Mouse (Mus musculus) left cerebral cortex, postnatal 25 days (tissue): ENCODE results near the gene Cobl. TPM values are rescaled to one million over a fixed set of nuclear protein-coding genes. Genes with fewer than 3 reads are reported as not detected.

Experiments used
- DNase-seq, 2 experiments: peaks; one replicate each; pipeline ENCODE4 v3.0.0; 2022; ENCODE audit warnings: low spot score in 2 of 2, mixed read lengths in 1 of 2
- intact Hi-C: fragments of 180-260 bp; cut with DNase I; formaldehyde crosslinking; loops from one replicate; pipeline ENCODE4 v1.15.1; 2025
- total RNA-seq, 2 experiments: library from RNA; stranded (reverse); gene quantifications; 2 replicates each; pipeline ENCODE4 v1.2.3; 2021

The Cobl gene
- 100 to 1,000 TPM; 106 to 126 TPM for total RNA-seq

- peak; percentile 33 to 45 for DNase-seq
- intact Hi-C loops: loop anchor here (2.0 kb wide), 1 partner anchor 70 kb away; no protein-coding TSS in a partner anchor
Observed at GRCm38 (mm10) chr11:12464181-12465162, at the start of gene Cobl. Gene Cobl (minus strand): TSS chr11:12464960.

GRCm38 (mm10) chr11:12513796-12514195 lies 49.0 kb upstream of the Cobl start:
- intact Hi-C loops: no loop called here
- DNase-seq: no peak

- intact Hi-C loops: no loop called here
- DNase-seq: no peak
Observed at GRCm38 (mm10) chr11:12506371-12506890, 41.7 kb upstream of the Cobl start.

GRCm38 (mm10) chr11:12503756-12504155 lies 39.0 kb upstream of the Cobl start:
- DNase-seq: no peak
- intact Hi-C loops: no loop called here

GRCm38 (mm10) chr11:12501721-12502120 lies 37.0 kb upstream of the Cobl start:
- intact Hi-C loops: no loop called here
- DNase-seq: no peak

- intact Hi-C loops: no loop called here
Observed at GRCm38 (mm10) chr11:12493791-12494190, 29.0 kb upstream of the Cobl start.

GRCm38 (mm10) chr11:12479856-12480403 lies 15.2 kb upstream of the Cobl start:
- intact Hi-C loops: no loop called here
- DNase-seq: no peak

More at GRCm38 (mm10) chr11:12493791-12494190, 29.0 kb upstream of the Cobl start:
- DNase-seq: no peak

- DNase-seq: no peak
- intact Hi-C loops: loop anchor here (5.0 kb wide), 1 partner anchor 268 kb away; no protein-coding TSS in a partner anchor
Observed at GRCm38 (mm10) chr11:12474299-12474935, 9.7 kb upstream of the Cobl start.

GRCm38 (mm10) chr11:12473625-12474298 lies 9.0 kb upstream of the Cobl start:
- intact Hi-C loops: loop anchor here (2.0 to 5.0 kb wide), 2 partner anchors 79 to 269 kb away; no protein-coding TSS in a partner anchor
- DNase-seq: peak; percentile 77 to 98

- DNase-seq: no peak
- intact Hi-C loops: loop anchor here (5.0 kb wide), 1 partner anchor 273 kb away; no protein-coding TSS in a partner anchor
Observed at GRCm38 (mm10) chr11:12469638-12470037, 4.9 kb upstream of the Cobl start.

- no peak for DNase-seq
- intact Hi-C loops: no loop called here
Observed at GRCm38 (mm10) chr11:12468661-12469060, 3.9 kb upstream of the Cobl start.

- DNase-seq: no peak
- intact Hi-C loops: no loop called here
Observed at GRCm38 (mm10) chr11:12467836-12468235, 3.1 kb upstream of the Cobl start.

- intact Hi-C loops: no loop called here
- DNase-seq: no peak
Observed at GRCm38 (mm10) chr11:12467217-12467616, 2.5 kb upstream of the Cobl start.

- intact Hi-C loops: no loop called here
- peak in 1 of 2 experiments; percentile 90 for DNase-seq
Observed at GRCm38 (mm10) chr11:12466606-12467005, 1.8 kb upstream of the Cobl start.

- no peak for DNase-seq
- intact Hi-C loops: loop anchor here (2.0 kb wide), 1 partner anchor 70 kb away; no protein-coding TSS in a partner anchor
Observed at GRCm38 (mm10) chr11:12465229-12465628, 469 bp upstream of the Cobl start.

- intact Hi-C loops: loop anchor here (2.0 kb wide), 1 partner anchor 69 kb away; no protein-coding TSS in a partner anchor
- DNase-seq: peak in 1 of 2 experiments; percentile 37
Observed at GRCm38 (mm10) chr11:12463615-12464170, 1.1 kb downstream of the Cobl start.

GRCm38 (mm10) chr11:12459781-12460581 lies 4.8 kb downstream of the Cobl start:
- DNase-seq: no peak
- intact Hi-C loops: no loop called here

GRCm38 (mm10) chr11:12458814-12459213 lies 5.9 kb downstream of the Cobl start:
- DNase-seq: no peak
- intact Hi-C loops: no loop called here
